Mouse (Mus musculus) embryonic facial prominence, embryonic 12.5 days (tissue): ENCODE data around the gene Lgalsl. TPM values are rescaled to one million over a fixed set of nuclear protein-coding genes. Genes with fewer than 3 reads are reported as not detected.

ENCODE experiments used
- ATAC-seq: fragments of 200-750 bp; cut with Nextera tagmentation; 2 replicates; pipeline ENCODE4 v1.8.0; 2017; ENCODE audit not compliant: insufficient number of reproducible peaks, insufficient read depth, low FRiP score, low TSS enrichment
- H3K27ac ChIP-seq: fragments of 300-500 bp; sonication (generic); 2 replicates; pipeline ENCODE4 v1.5.1; 2016; ENCODE audit warnings: mild to moderate bottlenecking
- H3K27me3 ChIP-seq: fragments of 300-500 bp; sonication (generic); 2 replicates; pipeline ENCODE4 v1.6.1; 2016; ENCODE audit warnings: mild to moderate bottlenecking, moderate library complexity
- H3K36me3 ChIP-seq: fragments of 300-500 bp; sonication (generic); 2 replicates; pipeline ENCODE4 v1.6.1; 2016; ENCODE audit warnings: mild to moderate bottlenecking
- H3K4me1 ChIP-seq: fragments of 300-500 bp; sonication (generic); 2 replicates; pipeline ENCODE4 v1.6.1; 2016
- H3K4me2 ChIP-seq: fragments of 300-500 bp; sonication (generic); replicated peaks from 2 replicates; pipeline ENCODE4 v1.6.1; 2016; ENCODE audit warnings: mild to moderate bottlenecking, moderate library complexity
- H3K4me3 ChIP-seq: fragments of 300-500 bp; sonication (generic); 2 replicates; pipeline ENCODE4 v1.5.1; 2016; ENCODE audit warnings: mild to moderate bottlenecking
- H3K9ac ChIP-seq: fragments of 300-500 bp; sonication (generic); 2 replicates; pipeline ENCODE4 v1.6.1; 2016; ENCODE audit warnings: mild to moderate bottlenecking, moderate library complexity
- H3K9me3 ChIP-seq: fragments of 300-500 bp; sonication (generic); 2 replicates; pipeline ENCODE4 v1.6.1; 2016; ENCODE audit warnings: mild to moderate bottlenecking, moderate library complexity
- WGBS: fragments of 180-500 bp; shearing (Covaris S2); methylation state at CpG from one replicate; pipeline ENCODE4 v1.1.7; 2016; 5-methylcytosine and 5-hydroxymethylcytosine counted together
- polyA plus RNA-seq: library from polyadenylated mRNA; unstranded; fragments of >200 nt; fragmentation: Nextera tagmentation; extraction: Ambion mirVana; gene quantifications from 2 replicates; pipeline ENCODE4 v1.2.1, GENCODE M21; 2016

Gene Lgalsl
- polyA plus RNA-seq = 43.1 and 44.6 TPM in 2 replicates

- peak; percentile 74 for ATAC-seq
- Histone ChIP-seq H3K9ac (peak within 1 kb of the TSS; percentile 82), H3K4me2 (peak within 1 kb of the TSS; percentile 88), H3K4me1 (peaks cover 19% of the 10 kb centered on the region), H3K27me3 (no peaks in the 10 kb centered on the region), H3K4me3 (peak within 1 kb of the TSS; percentile 75), H3K9me3 (no peaks in the 10 kb centered on the region), H3K27ac (peak within 1 kb of the TSS; percentile 79), H3K36me3 (peaks cover 10% of the 10 kb centered on the region; the same call in 1 of the 2 replicates)
- WGBS = under 1% methylated on average over 94 of the region's 102 CpGs
These were observed at the start of gene Lgalsl for GRCm38 (mm10) chr11:20830686-20831505. Gene Lgalsl (minus strand): TSS chr11:20831056.

- H3K27ac ChIP-seq = no peak overlapping the region
- no peak overlapping the region for H3K4me3 ChIP-seq
- no peaks in the 10 kb centered on the region for H3K9me3 ChIP-seq
- H3K9ac ChIP-seq = no peak overlapping the region
- no peak overlapping the region for H3K4me2 ChIP-seq
- 0 out of 2 replicates have a peak, but pooled peaks cover 4% of the 10 kb centered on the region for H3K4me1 ChIP-seq
- H3K27me3 ChIP-seq = no peaks in the 10 kb centered on the region
- peak; percentile 69; the same call in 1 of the 2 replicates for ATAC-seq
- H3K36me3 ChIP-seq = no peaks in the 10 kb centered on the region
- WGBS = 80% methylated on average over 5 of the region's 5 CpGs
These were observed 47.8 kb upstream of the Lgalsl start for GRCm38 (mm10) chr11:20878644-20879043.

- Histone ChIP-seq H3K27me3 (no peaks in the 10 kb centered on the region), H3K9ac (no peak overlapping the region), H3K27ac (no peak overlapping the region), H3K4me2 (no peak overlapping the region), H3K4me1 (0 out of 2 replicates have a peak, but pooled peaks cover 4% of the 10 kb centered on the region), H3K36me3 (no peaks in the 10 kb centered on the region), H3K9me3 (no peaks in the 10 kb centered on the region), H3K4me3 (no peak overlapping the region)
- no peak for ATAC-seq
- WGBS = 82% methylated on average over 3 of the region's 3 CpGs
These were observed 46.8 kb upstream of the Lgalsl start for GRCm38 (mm10) chr11:20877578-20878096.

- WGBS = 71% methylated on average over 5 of the region's 5 CpGs
- no peak overlapping the region for H3K27ac ChIP-seq
- no peak overlapping the region for H3K4me3 ChIP-seq
- no peaks in the 10 kb centered on the region for H3K9me3 ChIP-seq
- no peaks in the 10 kb centered on the region for H3K36me3 ChIP-seq
- no peaks in the 10 kb centered on the region for H3K27me3 ChIP-seq
- H3K4me2 ChIP-seq = no peak overlapping the region
- no peaks in the 10 kb centered on the region for H3K4me1 ChIP-seq
- no peak for ATAC-seq
- H3K9ac ChIP-seq = no peak overlapping the region
These were observed 42.5 kb upstream of the Lgalsl start for GRCm38 (mm10) chr11:20873386-20873785.

GRCm38 (mm10) chr11:20872911-20873310 is 42.1 kb upstream of the Lgalsl start:
- WGBS = 91% methylated on average over 7 of the region's 7 CpGs
- Histone ChIP-seq H3K9me3 (no peaks in the 10 kb centered on the region), H3K4me2 (no peak overlapping the region), H3K4me3 (no peak overlapping the region), H3K36me3 (no peaks in the 10 kb centered on the region), H3K4me1 (no peaks in the 10 kb centered on the region), H3K9ac (no peak overlapping the region), H3K27me3 (no peaks in the 10 kb centered on the region), H3K27ac (no peak overlapping the region)
- no peak for ATAC-seq

GRCm38 (mm10) chr11:20872444-20872843 is 41.6 kb upstream of the Lgalsl start:
- Histone ChIP-seq H3K4me1 (no peaks in the 10 kb centered on the region), H3K4me3 (no peak overlapping the region), H3K36me3 (no peaks in the 10 kb centered on the region), H3K27me3 (no peaks in the 10 kb centered on the region), H3K9ac (no peak overlapping the region), H3K9me3 (no peaks in the 10 kb centered on the region), H3K4me2 (no peak overlapping the region), H3K27ac (no peak overlapping the region)
- WGBS = 83% methylated on average over 2 of the region's 2 CpGs
- no peak for ATAC-seq

GRCm38 (mm10) chr11:20869927-20870326 is 39.1 kb upstream of the Lgalsl start:
- Histone ChIP-seq H3K9ac (no peak overlapping the region), H3K4me2 (no peak overlapping the region), H3K27ac (no peak overlapping the region), H3K27me3 (no peaks in the 10 kb centered on the region), H3K4me3 (no peak overlapping the region), H3K4me1 (no peaks in the 10 kb centered on the region), H3K36me3 (no peaks in the 10 kb centered on the region), H3K9me3 (no peaks in the 10 kb centered on the region)
- no peak for ATAC-seq
- WGBS = 85% methylated on average over 2 of the region's 2 CpGs

GRCm38 (mm10) chr11:20865450-20865849 is 34.6 kb upstream of the Lgalsl start:
- H3K9me3 ChIP-seq = no peaks in the 10 kb centered on the region
- WGBS = 90% methylated on average over 3 of the region's 3 CpGs
- no peak overlapping the region for H3K27ac ChIP-seq
- no peak overlapping the region for H3K4me3 ChIP-seq
- ATAC-seq = no peak
- H3K36me3 ChIP-seq = no peaks in the 10 kb centered on the region
- H3K27me3 ChIP-seq = no peaks in the 10 kb centered on the region
- no peak overlapping the region for H3K9ac ChIP-seq
- H3K4me2 ChIP-seq = no peak overlapping the region
- no peaks in the 10 kb centered on the region for H3K4me1 ChIP-seq

- ATAC-seq = no peak
- Histone ChIP-seq H3K27me3 (no peaks in the 10 kb centered on the region), H3K4me3 (no peak overlapping the region), H3K36me3 (no peaks in the 10 kb centered on the region), H3K4me1 (no peaks in the 10 kb centered on the region), H3K9ac (no peak overlapping the region), H3K9me3 (no peaks in the 10 kb centered on the region), H3K27ac (no peak overlapping the region), H3K4me2 (no peak overlapping the region)
- 74% methylated on average over 6 of the region's 6 CpGs for WGBS
These were observed 33.8 kb upstream of the Lgalsl start for GRCm38 (mm10) chr11:20864647-20865046.

- Histone ChIP-seq H3K27me3 (no peaks in the 10 kb centered on the region), H3K9me3 (no peaks in the 10 kb centered on the region), H3K36me3 (no peaks in the 10 kb centered on the region), H3K4me1 (peaks cover 5% of the 10 kb centered on the region; the same call in 1 of the 2 replicates), H3K9ac (no peak overlapping the region), H3K4me3 (no peak overlapping the region), H3K4me2 (no peak overlapping the region), H3K27ac (no peak overlapping the region)
- 77% methylated on average over 5 of the region's 5 CpGs for WGBS
- no peak for ATAC-seq
These were observed 31.2 kb upstream of the Lgalsl start for GRCm38 (mm10) chr11:20862101-20862500.

GRCm38 (mm10) chr11:20860351-20860750 is 29.5 kb upstream of the Lgalsl start:
- Histone ChIP-seq H3K4me3 (no peak overlapping the region), H3K36me3 (no peaks in the 10 kb centered on the region), H3K4me1 (peaks cover 7% of the 10 kb centered on the region; the same call in 1 of the 2 replicates), H3K27ac (no peak overlapping the region), H3K9ac (no peak overlapping the region), H3K27me3 (no peaks in the 10 kb centered on the region), H3K4me2 (no peak overlapping the region), H3K9me3 (no peaks in the 10 kb centered on the region)
- 91% methylated on average over 3 of the region's 3 CpGs for WGBS
- ATAC-seq = no peak

- Histone ChIP-seq H3K9me3 (no peaks in the 10 kb centered on the region), H3K9ac (no peak overlapping the region), H3K4me3 (no peak overlapping the region), H3K36me3 (no peaks in the 10 kb centered on the region), H3K27ac (0 out of 2 replicates have a peak overlapping the region, but pooled peaks have one; percentile 64), H3K27me3 (no peaks in the 10 kb centered on the region), H3K4me1 (peaks cover 10% of the 10 kb centered on the region; the same call in 1 of the 2 replicates), H3K4me2 (no peak overlapping the region)
- ATAC-seq = no peak
- 58% methylated on average over 6 of the region's 6 CpGs for WGBS
These were observed 29.0 kb upstream of the Lgalsl start for GRCm38 (mm10) chr11:20859858-20860257.
